Mouse (Mus musculus) lung, postnatal 0 days (tissue): ENCODE data around the gene Gmds. TPM values are rescaled to one million over a fixed set of nuclear protein-coding genes. Genes with fewer than 3 reads are reported as not detected.

Experiments used
- ATAC-seq: fragments of 200-750 bp; cut with Nextera tagmentation; 2 replicates; pipeline ENCODE4 v1.8.0; 2017; ENCODE audit warnings: moderate library complexity
- DNase-seq: peaks from one replicate; pipeline ENCODE4 v3.0.0-alpha.2; 2016; ENCODE audit warnings: low spot score
- H3K27ac ChIP-seq: fragments of 300-500 bp; sonication (generic); 2 replicates; pipeline ENCODE4 v1.5.1; 2014; ENCODE audit warnings: antibody characterized with exemption, mild to moderate bottlenecking, low read length, mixed read lengths
- H3K27me3 ChIP-seq: fragments of 300-500 bp; sonication (generic); replicated peaks from 2 replicates; pipeline ENCODE4 v1.6.1; 2014; ENCODE audit warnings: low read length, mixed read lengths; ENCODE audit not compliant: insufficient read depth
- H3K36me3 ChIP-seq: fragments of 300-500 bp; sonication (generic); 2 replicates; pipeline ENCODE4 v1.6.1; 2014; ENCODE audit warnings: low read length, mixed read lengths; ENCODE audit not compliant: insufficient read depth
- H3K4me1 ChIP-seq: fragments of 300-500 bp; sonication (generic); 2 replicates; pipeline ENCODE4 v1.6.1; 2014; ENCODE audit warnings: antibody characterized with exemption, low read depth, low read length, mixed read lengths; ENCODE audit not compliant: insufficient read depth
- H3K4me2 ChIP-seq: fragments of 300-500 bp; sonication (generic); replicated peaks from 2 replicates; pipeline ENCODE4 v1.6.1; 2014; ENCODE audit warnings: low read depth, mild to moderate bottlenecking, low read length, moderate library complexity, mixed read lengths
- H3K4me3 ChIP-seq: fragments of 300-500 bp; sonication (generic); 2 replicates; pipeline ENCODE4 v1.5.1; 2014; ENCODE audit warnings: low read depth, low read length
- H3K9ac ChIP-seq: fragments of 300-500 bp; sonication (generic); replicated peaks from 2 replicates; pipeline ENCODE4 v1.6.1; 2014; ENCODE audit warnings: low read depth, mild to moderate bottlenecking
- H3K9me3 ChIP-seq: fragments of 300-500 bp; sonication (generic); 2 replicates; pipeline ENCODE4 v1.6.1; 2016; ENCODE audit warnings: low read length, mixed read lengths
- CTCF ChIP-seq: IDR thresholded peaks from 2 replicates; pipeline ENCODE4 v1.5.1; 2016; ENCODE audit warnings: antibody characterized with exemption, mild to moderate bottlenecking
- EP300 ChIP-seq: IDR thresholded peaks from 2 replicates; pipeline ENCODE4 v1.6.1; 2016; ENCODE audit warnings: antibody characterized with exemption, mild to moderate bottlenecking, control low read depth
- WGBS: fragments of 180-500 bp; shearing (Covaris S2); extraction: QIAGEN DNeasy Blood & Tissue Kit; methylation state at CpG from one replicate; pipeline ENCODE4 v1.1.7; 2014; 5-methylcytosine and 5-hydroxymethylcytosine counted together
- polyA plus RNA-seq: library from polyadenylated mRNA; unstranded; fragments of >200 nt; fragmentation: Nextera tagmentation; extraction: Ambion mirVana; gene quantifications from 2 replicates; pipeline ENCODE4 v1.2.1, GENCODE M21; 2015

Gene Gmds
- polyA plus RNA-seq, 1 experiment from 2014 or later = 13.4 TPM

GRCm38 (mm10) chr13:31805831-31806427 lies 532.6 kb downstream of the Gmds start:
- peaks cover 5% of the 10 kb centered on the region for H3K4me1 ChIP-seq
- peak overlapping the region; percentile 94 for H3K4me2 ChIP-seq
- H3K27ac ChIP-seq = no peak overlapping the region
- no peaks in the 10 kb centered on the region for H3K9me3 ChIP-seq
- WGBS = 6% methylated on average over 27 of the region's 34 CpGs
- H3K9ac ChIP-seq = no peak overlapping the region
- no peaks in the 10 kb centered on the region for H3K36me3 ChIP-seq
- no peak for TF ChIP-seq CTCF
- no peak for TF ChIP-seq EP300
- DNase-seq (no peak), ATAC-seq (peak; percentile 37)
- peaks cover 88% of the 10 kb centered on the region for H3K27me3 ChIP-seq
- peak overlapping the region; percentile 50 for H3K4me3 ChIP-seq

GRCm38 (mm10) chr13:31804571-31804970 lies 534.0 kb downstream of the Gmds start:
- Histone ChIP-seq H3K4me2 (no peak overlapping the region), H3K4me3 (no peak overlapping the region)
- no peak for DNase-seq

GRCm38 (mm10) chr13:31803166-31804093 lies 535.1 kb downstream of the Gmds start:
- Histone ChIP-seq H3K27ac (no peak overlapping the region), H3K4me3 (no peak overlapping the region), H3K36me3 (no peaks in the 10 kb centered on the region), H3K9me3 (no peaks in the 10 kb centered on the region), H3K4me2 (no peak overlapping the region), H3K9ac (no peak overlapping the region), H3K27me3 (peaks cover 96% of the 10 kb centered on the region), H3K4me1 (peaks cover 5% of the 10 kb centered on the region)
- ATAC-seq (no peak), DNase-seq (no peak)
- 5% methylated on average over 28 of the region's 31 CpGs for WGBS
- TF ChIP-seq CTCF (no peak), EP300 (no peak)

More at GRCm38 (mm10) chr13:31804571-31804970, 534.0 kb downstream of the Gmds start:
- Histone ChIP-seq H3K27ac (no peak overlapping the region), H3K27me3 (peaks cover 89% of the 10 kb centered on the region), H3K9ac (no peak overlapping the region), H3K4me1 (peaks cover 5% of the 10 kb centered on the region), H3K9me3 (no peaks in the 10 kb centered on the region), H3K36me3 (no peaks in the 10 kb centered on the region)
- 20% methylated on average over 7 of the region's 7 CpGs for WGBS
- TF ChIP-seq EP300 (no peak), CTCF (no peak)
- ATAC-seq = no peak

- 0 out of 2 replicates have a peak, but pooled peaks cover 2% of the 10 kb centered on the region for H3K4me1 ChIP-seq
- H3K27ac ChIP-seq = no peak overlapping the region
- no peak for DNase-seq
- WGBS = 9% methylated on average over 5 of the region's 5 CpGs
- no peaks in the 10 kb centered on the region for H3K36me3 ChIP-seq
- no peak for ATAC-seq
- no peaks in the 10 kb centered on the region for H3K9me3 ChIP-seq
- no peak overlapping the region for H3K4me3 ChIP-seq
- no peak for TF ChIP-seq EP300
- TF ChIP-seq CTCF = no peak
- peaks cover 95% of the 10 kb centered on the region for H3K27me3 ChIP-seq
- no peak overlapping the region for H3K4me2 ChIP-seq
- H3K9ac ChIP-seq = no peak overlapping the region
Observed at GRCm38 (mm10) chr13:31802447-31802846, 536.1 kb downstream of the Gmds start.

GRCm38 (mm10) chr13:31801703-31802305 lies 536.7 kb downstream of the Gmds start:
- no peak for ATAC-seq
- H3K4me2 ChIP-seq = peak overlapping the region; percentile 38
- peak overlapping the region; percentile 23; the same call in 1 of the 2 replicates for H3K4me3 ChIP-seq
- TF ChIP-seq EP300 = no peak
- no peak for TF ChIP-seq CTCF
- no peaks in the 10 kb centered on the region for H3K36me3 ChIP-seq
- 4% methylated on average over 25 of the region's 25 CpGs for WGBS
- DNase-seq = no peak
- peaks cover 90% of the 10 kb centered on the region for H3K27me3 ChIP-seq
- H3K4me1 ChIP-seq = 0 out of 2 replicates have a peak, but pooled peaks cover 2% of the 10 kb centered on the region
- no peak overlapping the region for H3K27ac ChIP-seq
- no peak overlapping the region for H3K9ac ChIP-seq
- H3K9me3 ChIP-seq = no peaks in the 10 kb centered on the region
